Mouse (Mus musculus) adrenal gland, adult 8-10 months (tissue): ENCODE results near the gene Cpvl. TPM values are rescaled to one million over a fixed set of nuclear protein-coding genes. Genes with fewer than 3 reads are reported as not detected.

Experiments
- DNase-seq: peaks from one replicate; pipeline ENCODE4 v3.0.0; 2022
- total RNA-seq, 4 experiments: library from RNA; stranded (reverse); gene quantifications; 2 replicates each; pipeline ENCODE4 v1.2.4; 2022

Gene Cpvl
- total RNA-seq, result not detected

DNA sequence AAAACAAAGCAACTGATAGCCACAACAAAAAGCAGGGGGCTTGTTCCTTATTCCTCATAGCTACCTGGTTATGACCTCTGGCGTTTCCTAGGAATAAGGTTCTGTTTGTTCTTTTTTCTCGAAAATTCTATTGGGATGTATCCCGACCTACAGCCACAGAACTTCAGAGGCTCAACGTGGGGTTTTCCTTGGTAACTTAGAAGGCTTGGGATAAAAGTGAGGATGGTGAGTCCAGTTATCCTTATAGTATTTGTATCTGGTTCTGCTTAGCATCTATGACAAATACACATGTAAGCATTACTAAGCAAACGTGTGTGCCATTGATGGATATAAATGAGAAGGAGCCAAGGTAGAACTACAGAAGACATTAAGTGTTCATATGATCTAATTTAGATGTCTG is at the start of gene Cpvl:
Cpvl (minus strand) TSS at position 101 of the 400 bp plus-strand sequence.
- DNase-seq, result no peak

DNA sequence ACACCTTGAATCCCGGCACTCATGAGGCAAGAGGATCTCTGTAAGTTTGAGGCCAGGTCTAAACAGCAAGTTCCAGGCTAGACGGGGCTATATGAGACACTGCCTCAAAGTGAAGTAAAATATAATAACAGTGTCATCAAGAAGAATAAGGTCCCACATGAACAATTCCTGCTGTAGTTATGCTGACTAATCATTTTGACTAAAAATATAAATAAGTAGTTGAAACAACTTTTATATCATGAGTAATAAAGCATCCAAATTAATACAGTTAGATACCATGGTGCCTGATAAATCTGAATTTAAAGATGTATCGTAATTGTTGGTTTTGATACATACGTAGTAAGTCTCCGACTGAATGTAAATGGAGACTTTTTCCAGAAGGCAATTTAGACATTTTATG is 45.4 kb upstream of the Cpvl start:
- no peak for DNase-seq

DNA sequence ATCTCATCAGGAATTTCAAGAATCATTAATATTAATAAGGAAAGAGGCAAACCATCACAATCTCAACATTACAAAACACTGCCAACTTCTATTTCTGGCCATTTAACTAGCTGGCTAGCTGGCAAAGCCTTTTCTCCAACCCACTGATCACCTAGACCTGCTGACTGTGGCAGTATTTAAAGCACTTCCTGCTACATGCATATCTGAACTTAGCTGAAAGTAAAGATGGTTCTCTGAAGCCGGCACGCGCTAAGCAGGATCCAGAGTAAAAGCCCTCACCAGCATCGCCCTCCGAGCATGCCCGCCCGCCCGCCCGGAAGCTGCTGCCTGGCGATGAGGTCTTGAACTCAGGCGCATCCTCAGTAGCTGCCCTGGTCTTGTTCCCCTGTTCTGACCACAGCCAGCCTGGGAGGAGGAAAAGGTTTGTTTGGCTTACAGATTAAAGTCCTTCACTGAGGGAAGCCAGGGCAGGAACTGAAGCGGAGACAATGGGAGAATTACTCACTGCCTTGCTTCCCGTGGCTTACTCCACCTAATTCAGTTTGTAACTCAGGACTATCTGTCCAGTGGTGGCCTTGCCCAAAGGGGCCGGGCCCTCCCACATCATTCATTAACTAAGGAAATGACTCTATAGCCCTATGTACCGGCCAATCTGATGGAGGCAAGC is 42.8 kb upstream of the Cpvl start:
- DNase-seq, result peak; percentile 26

DNA sequence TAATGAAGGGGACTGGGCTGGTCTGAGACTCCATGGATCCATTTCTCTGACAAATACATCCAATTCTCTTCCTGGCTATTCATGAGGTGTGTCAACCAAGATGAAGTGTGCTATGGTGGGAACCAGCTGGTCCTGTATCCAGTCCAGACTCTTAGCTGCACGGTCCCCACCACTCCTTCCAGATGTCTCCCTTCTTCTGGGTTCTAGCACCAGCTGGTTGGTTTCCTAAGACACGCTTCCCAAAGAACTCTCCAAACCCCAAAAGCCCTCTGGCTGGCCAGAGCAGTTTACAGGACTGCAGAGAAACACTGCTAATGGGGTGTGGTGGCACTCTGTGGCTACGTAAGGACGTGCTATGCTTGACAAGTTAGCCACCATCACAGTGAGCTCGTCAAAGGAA is 40.4 kb upstream of the Cpvl start:
- DNase-seq, result no peak

DNA sequence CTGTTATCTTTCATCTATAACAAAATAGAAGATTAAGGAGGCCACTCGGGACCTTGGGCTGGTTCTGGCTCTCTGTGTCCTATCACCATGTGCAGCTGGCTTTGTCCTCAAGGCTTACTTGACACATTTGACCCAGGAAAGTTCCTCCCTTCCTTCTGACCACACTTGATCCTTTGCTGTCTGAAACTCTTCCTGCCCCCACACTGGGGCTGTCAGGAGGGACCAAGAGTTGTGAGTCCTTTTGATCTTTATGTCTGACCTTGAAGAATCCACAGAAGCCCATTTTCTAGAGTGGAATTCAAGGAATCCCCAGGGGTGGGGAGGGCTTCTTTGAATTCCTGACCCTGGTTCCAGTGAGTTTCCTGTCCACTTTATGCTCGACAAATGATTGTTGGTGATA is 39.6 kb upstream of the Cpvl start:
- peak; percentile 17 for DNase-seq

DNA sequence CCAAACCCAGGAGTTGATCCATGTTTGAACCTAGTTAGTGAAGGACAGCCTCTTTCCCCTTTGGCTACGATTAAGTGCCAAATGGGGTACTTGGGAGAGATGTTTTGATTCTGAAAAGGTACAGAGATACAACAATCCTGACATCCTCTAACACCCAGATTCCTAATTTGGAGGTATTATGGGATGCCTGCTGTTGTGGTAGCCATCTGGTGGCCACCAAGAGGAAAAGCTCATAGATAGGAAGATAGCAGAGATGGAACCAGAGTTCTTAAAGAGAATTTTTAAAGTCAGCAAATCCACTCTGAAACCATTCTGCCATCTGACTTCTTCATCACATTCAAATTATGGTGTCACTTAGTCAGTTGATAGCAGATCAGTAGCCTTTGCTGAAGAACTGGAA is 33.7 kb upstream of the Cpvl start:
- no peak for DNase-seq

DNA sequence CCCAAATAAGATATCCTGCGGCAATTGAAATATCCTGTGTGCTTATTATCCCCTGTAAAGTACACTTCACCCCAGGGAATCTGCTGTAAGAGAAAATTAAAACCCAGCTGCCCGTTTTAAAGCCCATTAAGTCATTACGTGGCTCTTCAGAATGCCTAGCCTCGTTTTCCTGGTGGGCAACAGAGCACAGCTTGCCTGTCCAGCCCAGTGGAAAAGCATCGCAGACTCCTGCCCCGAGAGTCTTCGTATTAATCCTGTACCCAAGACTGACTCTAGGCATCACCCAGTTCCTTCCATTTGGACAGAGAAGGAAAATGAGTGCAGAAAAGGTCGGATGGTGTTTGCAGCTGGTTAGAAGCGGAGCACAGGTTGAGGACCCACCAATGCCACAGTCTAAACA is 31.9 kb upstream of the Cpvl start:
- no peak for DNase-seq

DNA sequence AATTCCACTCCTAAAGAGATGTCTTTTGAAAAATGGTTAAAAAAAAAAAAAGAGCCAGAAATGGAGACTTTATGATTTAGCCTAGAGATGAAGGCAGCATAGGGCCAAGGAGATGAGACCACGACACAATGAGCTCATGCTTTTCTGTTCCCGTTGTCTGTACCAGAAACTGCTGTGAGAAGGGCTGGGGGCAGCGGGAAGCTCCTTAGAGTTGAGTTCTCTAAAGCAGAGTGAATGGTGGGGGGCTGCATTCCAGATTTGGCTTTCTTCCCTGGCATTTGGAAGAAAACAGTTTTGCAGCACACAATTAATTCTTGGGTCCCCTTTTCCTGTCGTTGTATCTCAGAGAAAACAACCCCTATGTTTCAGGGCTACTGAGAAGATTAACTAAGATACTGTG is 30.8 kb upstream of the Cpvl start:
- DNase-seq, result no peak

DNA sequence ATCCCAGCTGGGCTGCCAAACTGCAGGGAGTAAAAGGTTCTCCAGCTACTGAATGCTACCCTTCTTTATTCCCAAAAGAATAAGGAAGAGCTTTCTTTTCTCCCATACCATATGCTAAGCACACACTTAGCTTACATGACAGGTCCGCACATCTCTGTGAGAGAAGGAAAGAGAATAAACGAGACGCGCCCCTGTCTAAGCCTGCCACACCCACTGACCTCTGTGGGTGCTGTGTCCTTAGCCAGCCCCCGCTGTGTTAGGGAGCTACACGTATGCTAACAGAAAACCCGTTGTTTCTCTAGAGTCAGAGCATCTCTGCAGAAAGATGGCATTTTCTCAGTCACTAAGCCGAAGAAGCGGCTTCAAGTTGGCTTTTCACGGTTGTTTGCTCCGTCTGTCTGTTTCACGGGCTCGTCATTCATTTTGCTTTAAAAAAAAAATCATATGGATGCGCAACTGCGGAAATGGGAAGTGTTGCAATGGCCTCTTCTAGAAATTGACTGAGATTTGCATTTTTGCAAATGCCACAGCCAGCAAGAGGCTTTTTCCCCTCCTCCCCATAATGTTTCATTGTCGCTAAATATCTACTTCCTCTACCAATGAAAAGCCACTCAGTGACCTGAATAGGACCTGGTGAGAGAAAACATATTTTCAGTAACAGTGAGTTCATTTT is 30.1 kb upstream of the Cpvl start:
- no peak for DNase-seq

DNA sequence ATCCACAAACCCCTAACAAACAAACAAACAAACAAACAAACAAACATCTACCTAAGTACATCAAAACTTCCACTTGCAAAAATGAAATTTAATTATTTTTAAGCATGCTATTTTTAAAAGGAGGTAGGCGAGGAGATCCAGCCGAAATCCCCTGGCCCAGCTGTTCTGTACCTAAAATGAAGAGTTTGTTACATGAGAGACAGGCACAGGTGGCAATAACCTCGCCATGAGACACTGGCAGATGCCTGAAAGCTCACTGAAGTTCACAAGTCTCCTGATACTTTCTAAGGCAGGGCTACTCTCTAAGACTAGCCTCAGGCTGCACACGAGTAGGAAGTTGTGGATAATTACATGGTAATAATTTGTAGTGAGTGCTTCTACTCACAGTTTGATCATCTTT is 26.8 kb upstream of the Cpvl start:
- no peak for DNase-seq

DNA sequence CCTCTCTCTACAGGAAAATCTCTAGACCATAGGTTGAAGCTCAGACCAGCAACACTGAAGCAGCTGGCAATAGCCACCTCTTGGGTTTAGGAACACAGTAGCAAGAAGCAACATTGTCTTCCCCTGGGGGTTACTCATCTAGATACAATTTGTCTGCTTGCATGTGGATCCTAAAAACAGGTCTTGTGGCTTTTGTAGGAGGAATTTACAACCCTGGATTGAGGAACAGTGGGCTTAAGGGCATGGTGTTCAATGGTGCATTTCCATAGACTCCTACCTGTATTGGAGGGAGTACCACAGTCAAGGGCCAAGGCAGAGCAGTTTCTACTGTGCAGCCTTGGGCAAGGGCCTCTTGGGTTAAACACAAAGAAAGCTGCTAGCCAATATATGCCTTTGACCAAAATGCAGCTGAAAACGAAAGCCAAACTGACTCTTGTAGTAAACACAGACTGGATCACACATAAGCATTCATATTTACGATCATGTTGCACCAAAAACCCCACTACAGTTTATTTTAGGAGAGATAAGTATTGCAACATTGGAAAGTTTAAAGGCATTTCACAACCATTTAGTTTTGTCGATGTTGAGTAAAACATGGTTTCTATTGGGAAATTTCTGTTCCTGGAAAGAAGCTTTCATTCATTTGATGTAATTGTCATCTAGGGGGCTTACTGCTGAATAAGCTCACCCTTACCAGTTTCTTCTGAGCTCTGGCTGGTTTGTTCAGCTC is 17.9 kb upstream of the Cpvl start:
- DNase-seq, result no peak

DNA sequence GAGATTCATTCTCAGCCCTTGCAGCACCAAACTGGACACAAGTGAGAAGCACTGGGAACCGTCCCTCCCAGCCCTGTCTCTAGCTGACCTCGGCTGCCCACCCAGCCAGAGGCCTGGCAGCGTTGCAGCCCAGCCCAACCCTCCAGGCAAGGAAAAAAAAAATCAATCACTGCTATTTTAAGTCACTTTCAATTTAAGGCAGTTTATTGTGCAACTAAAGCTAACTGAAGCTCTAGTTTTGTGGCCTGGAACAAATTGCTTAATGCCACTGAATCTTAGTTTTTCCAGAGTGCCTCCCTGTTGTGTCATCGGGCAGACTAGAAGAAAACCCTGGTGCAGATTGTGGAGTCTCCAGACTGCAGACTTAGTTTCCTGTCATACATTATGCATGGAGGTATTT is 17.0 kb upstream of the Cpvl start:
- DNase-seq, result peak; percentile 31

DNA sequence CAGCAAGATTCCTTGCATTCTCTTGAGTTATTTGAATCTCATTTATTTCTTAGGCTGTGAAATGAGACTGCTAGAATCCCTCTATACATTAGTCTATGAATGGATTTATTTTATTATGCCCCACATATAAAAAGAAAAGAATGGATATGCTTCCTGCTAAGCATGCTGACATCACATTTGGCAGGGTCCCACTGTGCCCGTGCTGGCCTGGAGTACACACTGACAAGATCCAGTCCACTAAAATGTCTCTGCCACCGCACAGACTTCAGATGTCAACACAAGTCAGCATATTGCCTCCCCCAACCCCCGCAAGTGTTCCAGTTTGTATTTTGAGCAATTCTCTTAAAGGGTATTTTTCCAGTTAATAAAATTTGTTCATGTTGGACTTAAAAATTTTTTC is 13.9 kb upstream of the Cpvl start:
- DNase-seq, result no peak

DNA sequence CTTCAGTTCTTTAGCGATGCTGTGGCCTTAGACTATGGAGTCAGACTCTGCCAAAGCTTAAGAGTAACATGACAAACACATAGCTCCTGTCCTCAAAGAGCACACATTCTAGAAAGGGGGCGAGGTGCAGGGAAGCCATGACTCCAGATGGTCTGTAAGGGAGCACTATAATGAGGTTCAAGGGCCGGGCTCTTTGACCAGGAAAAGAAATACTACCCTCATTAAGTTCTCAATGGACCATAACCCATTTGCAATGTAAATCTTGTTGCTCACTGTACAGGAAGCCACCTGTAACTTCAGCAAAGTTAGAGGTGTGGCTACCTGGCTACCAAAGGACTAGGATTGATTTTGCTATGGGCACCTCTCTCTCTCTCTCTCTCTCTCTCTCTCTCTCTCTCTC is 8.8 kb upstream of the Cpvl start:
- DNase-seq, result no peak

DNA sequence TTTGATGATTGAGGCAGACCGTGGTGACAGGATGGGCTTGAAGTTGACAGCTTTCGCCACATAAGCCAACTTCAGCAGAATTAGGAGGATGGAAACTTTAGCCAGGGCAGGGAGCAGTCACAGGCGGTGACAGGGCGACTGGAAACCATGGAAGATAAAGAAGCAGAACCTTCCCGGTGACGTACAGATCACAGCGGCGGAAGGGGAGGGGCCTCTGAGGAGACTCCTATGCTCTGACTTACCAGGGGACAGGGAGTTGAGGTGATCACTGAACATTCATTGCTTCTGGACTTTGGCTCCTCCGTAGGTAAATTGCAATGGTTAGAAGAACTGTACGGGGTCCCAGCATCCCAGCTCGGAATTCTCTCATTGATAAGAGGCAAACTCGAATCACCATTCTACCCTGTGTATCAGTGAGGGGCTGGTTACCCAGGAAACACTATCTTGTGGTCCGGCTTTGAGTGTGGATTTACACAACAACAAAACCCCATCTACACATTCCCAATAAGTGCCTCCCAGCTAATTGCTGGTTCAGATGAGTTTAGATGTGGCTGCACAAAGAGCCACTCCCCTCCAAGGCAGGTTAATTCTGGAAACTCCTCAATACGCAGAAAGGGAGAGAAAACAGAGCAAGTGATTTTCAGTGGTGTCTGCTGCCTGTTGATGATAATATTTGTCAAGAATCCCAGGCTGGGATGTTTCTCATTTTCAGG is 8.0 kb upstream of the Cpvl start:
- DNase-seq, result no peak

DNA sequence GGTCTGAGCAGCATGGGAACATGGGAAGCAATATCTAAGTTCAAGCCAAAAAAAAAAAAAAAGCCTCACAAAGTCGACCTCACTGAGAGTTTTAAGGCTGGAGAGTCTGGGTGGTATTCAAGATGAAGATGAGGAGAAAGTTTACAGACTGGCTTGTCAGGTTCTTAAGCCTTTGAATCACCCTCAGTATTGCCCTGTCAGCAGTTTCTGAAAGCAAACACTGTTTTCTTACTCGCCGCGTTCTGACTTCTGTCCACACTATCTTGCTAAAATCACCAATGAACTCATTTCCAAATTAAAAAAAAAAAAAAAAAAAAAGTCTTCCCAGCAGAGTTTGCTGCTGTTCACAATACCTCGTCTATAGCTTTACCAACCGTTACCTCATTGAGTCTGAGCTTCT is 5.3 kb upstream of the Cpvl start:
- no peak for DNase-seq

DNA sequence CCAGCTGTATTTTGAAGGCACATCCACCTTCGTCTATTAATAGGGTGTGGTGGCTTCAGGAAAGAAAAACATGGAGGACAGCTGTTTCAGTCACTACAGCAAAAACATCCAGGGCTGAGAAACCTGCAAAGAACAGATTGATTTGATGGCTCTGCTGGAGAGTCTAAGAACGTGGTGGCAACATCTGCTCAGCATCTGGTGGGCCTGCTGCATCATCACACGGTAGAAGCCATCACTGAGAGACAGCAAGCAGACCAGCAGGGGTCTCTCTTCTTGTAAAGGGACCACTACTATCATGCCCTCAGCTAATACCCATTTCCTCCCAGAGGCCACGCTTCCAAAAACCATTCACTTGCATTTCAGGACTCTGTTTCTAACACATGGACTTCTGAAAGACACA is 4.1 kb upstream of the Cpvl start:
- DNase-seq, result no peak

DNA sequence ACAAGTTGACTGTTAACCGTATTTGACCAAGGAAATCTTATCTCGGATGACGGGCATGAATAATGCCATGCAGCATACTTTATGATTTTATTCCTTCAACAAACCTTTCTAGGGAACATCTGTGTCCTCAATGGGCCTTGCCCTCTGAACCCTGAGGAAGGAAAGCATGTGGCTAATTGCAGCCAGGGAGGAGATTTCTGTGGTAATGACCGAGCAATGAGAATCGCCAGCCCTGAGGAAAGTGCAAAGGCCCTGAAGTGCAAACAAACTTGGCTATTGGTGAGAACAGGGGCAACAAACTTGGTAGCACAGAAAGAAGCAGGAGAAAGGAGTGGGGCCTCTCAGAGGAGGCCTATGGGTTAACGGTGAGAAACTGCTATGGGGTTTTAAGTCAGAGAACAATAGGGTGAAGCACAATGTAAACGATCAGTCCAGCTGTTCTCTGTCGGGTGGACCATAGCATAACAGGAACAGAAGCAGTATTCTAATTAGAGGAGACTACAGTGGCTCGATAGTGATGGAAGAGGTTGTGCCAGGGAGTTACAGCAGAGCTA is 3.7 kb upstream of the Cpvl start:
- no peak for DNase-seq

DNA sequence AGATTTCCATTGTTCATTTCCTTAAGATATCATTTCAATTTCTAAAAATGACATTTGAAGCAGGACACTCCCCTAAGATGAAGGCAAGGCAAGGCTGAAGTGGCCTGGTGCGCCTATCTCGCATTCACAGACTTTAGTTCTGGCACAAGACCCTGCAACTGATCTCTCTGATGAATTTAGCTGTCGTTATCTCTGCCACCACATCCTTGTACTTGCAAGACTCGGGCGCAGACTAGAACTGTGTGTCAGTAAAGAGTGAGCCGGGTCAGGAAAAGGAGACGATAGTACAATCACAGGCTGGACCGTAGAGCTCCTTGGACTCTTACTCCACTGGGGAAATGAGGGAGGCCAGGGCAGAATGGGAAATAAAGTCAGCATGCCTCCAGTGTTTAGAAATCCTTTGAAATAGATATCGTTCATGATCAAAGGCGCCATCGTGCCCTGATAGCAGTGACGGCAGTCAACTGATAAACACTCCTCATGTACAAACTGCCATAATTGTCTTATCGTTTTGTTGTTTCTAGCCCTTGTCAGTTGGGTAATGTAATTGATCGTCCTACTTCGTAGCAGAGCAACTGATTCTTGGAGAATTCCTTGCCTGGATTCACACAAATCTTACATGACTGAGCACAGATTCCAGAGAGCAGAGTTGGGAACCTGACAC is 2.5 kb upstream of the Cpvl start:
- DNase-seq, result no peak

DNA sequence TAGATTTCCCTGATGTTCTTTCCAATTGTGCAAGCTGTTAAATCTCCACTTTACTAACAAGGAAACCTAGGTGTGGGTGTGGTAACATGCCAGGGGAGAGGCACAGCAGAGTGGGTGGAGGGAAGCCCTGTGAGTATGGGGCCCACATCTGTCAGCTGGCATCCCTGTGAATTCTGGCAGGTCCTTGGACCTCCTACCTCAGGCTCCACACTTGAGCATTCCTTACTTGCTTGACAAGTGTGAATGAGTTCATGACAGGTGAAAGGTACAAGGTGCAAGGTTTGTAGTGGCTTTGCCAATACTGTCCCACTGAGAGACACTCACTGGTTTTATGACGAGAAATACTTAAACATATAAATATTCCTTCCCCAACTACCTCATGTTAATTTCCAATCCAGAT is 4.4 kb downstream of the Cpvl start:
- no peak for DNase-seq

DNA sequence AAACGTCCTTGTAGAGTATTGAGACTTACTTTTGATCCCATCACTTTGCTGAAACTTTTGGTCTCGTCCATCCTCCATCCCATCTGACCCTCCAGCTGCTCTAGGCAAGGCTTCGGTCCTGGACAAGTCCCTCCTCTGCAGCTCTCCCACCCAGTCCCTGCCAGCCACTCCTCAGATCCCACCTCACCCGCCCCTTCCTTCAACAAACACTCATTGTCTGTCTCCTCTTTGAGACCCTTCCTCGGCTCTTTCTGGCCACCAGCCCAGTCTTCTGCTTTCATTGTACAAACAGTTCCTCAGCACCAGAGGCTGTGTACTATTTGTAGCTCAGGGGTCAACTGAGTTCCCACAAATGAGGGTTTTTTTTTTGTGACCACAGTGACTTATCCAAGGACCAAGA is 5.0 kb downstream of the Cpvl start:
- DNase-seq, result no peak

DNA sequence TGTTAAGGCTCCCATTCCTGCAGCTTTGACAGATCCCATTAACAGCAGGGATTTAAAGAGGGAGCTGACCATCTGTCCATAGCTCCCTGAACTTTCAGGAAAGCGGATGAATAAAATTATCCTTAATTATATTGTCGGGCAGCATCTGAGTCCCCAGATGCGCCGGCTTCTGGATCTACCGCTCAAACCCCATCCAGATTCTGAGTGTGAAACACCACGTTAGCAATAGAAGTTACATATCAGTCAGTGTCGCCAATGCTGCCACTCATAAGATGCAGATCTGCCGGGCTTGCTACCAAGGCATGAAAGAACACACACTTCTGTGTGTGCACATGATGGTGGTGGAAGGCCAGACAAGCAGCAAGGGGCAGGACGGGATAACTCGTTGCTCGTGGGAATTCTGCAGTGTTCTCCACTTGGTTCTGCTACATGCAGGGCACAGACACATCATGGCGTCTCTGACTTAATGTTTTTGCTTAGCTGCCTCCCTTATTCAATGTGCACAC is 6.2 kb downstream of the Cpvl start:
- no peak for DNase-seq
